Mouse (Mus musculus) erythroblast, embryonic 14.5 days (primary cell): ENCODE results near the gene Atrnl1. TPM values are rescaled to one million over a fixed set of nuclear protein-coding genes. Genes with fewer than 3 reads are reported as not detected.

Experiments used
- H3K27me3 ChIP-seq: 2 replicates; pipeline ENCODE4 v1.6.1; 2012; ENCODE audit warnings: inconsistent platforms; ENCODE audit not compliant: control insufficient read depth
- H3K36me3 ChIP-seq: 2 replicates; pipeline ENCODE4 v1.6.1; 2012; ENCODE audit warnings: mild to moderate bottlenecking, inconsistent platforms; ENCODE audit not compliant: control insufficient read depth
- H3K4me1 ChIP-seq: 2 replicates; pipeline ENCODE4 v1.6.1; 2012; ENCODE audit warnings: inconsistent platforms; ENCODE audit not compliant: control insufficient read depth
- H3K4me3 ChIP-seq: replicated peaks from 2 replicates; pipeline ENCODE3; 2012; ENCODE audit warnings: moderate library complexity, mild to moderate bottlenecking, inconsistent platforms
- H3K9me3 ChIP-seq: 2 replicates; pipeline ENCODE4 v1.6.1; 2012; ENCODE audit warnings: low read length, inconsistent platforms, mixed read lengths; ENCODE audit not compliant: control insufficient read depth
- GATA1 ChIP-seq: IDR thresholded peaks from 2 replicates; pipeline ENCODE4 v1.6.1; 2012; ENCODE audit warnings: low read length, inconsistent platforms, mixed read lengths
- TAL1 ChIP-seq: IDR thresholded peaks from 3 replicates; pipeline ENCODE4 v1.6.1; 2012; ENCODE audit warnings: low read length, inconsistent platforms, mixed read lengths
- polyA plus RNA-seq: library from polyadenylated mRNA; stranded (reverse); fragments of >175 nt; gene quantifications from 2 replicates; pipeline ENCODE4 v1.2.3, GENCODE M21; 2012

The Atrnl1 gene
- polyA plus RNA-seq, 1 experiment = 0.02 TPM

DNA sequence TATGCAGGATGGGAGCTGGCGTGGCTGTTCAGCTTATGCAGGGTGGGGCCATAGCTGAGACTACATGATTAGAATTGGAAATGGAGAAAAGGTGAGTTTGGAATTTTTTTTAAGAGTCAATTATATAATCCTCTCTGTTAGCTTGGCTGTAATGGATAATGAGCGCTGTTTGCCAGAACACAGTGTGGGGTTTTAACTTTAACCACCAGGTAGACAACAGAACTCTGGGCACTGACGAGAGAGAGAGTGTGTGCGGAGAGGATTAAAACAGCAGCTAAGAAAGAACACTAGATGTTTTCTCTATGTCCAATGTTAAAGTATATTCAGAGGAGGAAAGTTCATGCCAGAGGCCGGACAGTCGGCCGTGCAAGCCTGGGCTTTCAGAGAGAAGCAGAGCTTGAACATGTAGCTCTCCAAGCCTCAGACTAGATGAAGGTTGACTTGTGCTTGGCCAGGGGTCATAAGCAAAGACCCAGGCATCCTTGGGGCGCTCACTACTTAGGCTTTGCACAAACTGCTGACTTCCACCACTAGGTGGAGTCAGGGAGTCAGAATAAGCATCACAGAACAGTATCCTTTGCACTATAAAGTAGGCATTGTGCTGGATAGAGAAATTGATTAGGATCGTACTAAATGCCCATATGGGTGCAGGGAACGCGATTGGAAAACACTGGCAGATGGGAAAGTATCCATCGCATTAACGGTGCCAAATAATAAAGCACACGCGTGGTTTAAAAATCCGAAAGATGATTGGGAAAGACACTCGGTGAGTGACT, 205.6 kb downstream of the Atrnl1 start:
- TF ChIP-seq GATA1 (no peak), TAL1 (no peak)
- no peaks in the 10 kb centered on the region for H3K9me3 ChIP-seq
- H3K36me3 ChIP-seq = no peaks in the 10 kb centered on the region
- no peak overlapping the region for H3K4me3 ChIP-seq
- no peaks in the 10 kb centered on the region for H3K4me1 ChIP-seq
- no peaks in the 10 kb centered on the region for H3K27me3 ChIP-seq

DNA sequence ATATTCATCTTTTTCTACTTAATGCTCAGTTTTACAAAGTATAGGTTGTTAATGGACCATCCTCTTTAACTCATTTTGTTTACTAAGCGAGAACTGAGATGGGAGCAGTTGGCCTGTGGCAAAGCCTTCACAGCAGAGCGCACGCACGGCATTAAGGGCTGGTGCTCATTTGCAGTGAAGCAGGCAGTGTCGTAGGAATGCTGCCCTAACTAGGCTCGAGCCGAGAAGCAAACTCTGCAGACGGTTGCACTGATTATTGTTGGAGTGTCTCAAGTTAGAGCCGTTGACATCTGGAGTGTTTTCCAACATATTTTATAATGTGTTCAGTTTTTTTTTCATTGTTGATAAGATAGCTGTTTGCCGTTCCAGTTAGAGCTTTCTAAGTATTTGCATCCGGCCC, 206.9 kb downstream of the Atrnl1 start:
- Histone ChIP-seq H3K9me3 (no peaks in the 10 kb centered on the region), H3K4me3 (no peak overlapping the region), H3K27me3 (no peaks in the 10 kb centered on the region), H3K36me3 (no peaks in the 10 kb centered on the region), H3K4me1 (no peaks in the 10 kb centered on the region)
- TF ChIP-seq GATA1 (no peak), TAL1 (no peak)

DNA sequence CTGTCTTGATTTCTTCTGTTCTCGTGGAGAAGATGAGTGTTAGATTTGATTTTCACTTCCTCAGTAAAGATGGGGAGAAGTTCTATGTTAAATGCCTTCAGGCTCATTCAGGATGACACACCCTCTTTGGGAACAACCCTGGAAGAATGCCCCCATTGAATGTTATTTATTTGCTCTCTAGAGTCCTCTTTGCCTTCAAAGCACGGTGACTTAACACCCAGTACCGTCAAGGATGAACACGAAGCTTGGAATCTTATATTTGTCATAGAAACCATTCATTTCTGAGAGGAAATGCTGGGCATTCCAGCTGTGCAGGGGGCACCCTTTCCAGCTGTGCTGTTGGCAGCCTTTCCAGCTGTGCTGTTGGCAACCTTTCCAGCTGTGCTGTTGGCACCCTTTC, 212.6 kb downstream of the Atrnl1 start:
- Histone ChIP-seq H3K36me3 (no peaks in the 10 kb centered on the region), H3K27me3 (no peaks in the 10 kb centered on the region), H3K4me1 (no peaks in the 10 kb centered on the region), H3K4me3 (no peak overlapping the region), H3K9me3 (no peaks in the 10 kb centered on the region)
- TF ChIP-seq GATA1 (no peak), TAL1 (no peak)

DNA sequence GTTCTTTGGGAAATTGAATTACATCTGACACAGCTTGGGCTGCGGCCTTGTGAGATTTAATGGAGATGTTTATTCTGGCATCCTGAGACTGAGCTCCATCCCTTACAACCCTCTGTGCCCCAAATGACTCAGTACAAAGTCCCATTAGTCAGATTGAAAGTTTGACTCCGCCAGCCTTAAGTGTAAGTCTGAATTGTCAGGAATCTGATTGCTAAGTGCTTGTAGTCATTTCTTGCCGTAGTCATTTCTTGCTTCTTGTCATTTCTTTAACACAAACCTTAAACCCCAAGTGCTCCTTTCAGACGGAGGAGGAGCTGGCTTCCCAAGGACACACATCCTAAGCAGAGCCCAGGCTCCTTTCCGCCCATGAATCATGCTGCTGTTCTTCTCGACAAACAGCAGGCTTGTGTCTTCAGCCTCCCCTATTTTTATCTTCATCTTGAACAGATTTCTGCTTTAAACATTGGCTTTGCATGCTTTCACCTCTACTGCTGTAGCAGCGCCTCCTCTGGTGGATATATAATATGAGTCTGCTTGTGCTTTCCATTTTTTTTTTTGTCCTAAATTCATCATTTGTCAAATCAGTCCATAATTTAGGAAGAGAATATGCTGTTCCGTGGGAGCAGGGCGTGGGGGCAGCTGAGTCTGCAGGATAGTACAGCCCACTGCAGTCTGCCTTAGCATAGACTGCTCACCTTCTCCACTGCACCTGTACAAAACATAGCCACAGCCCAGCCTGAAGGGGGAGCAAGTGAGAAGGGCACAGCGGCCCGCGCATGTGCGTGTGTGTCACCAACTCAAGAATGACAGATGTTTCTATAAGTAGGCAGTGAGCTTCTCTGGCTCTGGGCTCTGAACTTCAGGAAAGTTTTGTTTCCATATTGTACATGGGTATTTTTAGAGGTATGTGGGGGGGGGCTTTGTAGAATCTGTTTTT, 214.7 kb downstream of the Atrnl1 start:
- Histone ChIP-seq H3K9me3 (no peaks in the 10 kb centered on the region), H3K36me3 (no peaks in the 10 kb centered on the region), H3K4me3 (no peak overlapping the region), H3K27me3 (no peaks in the 10 kb centered on the region), H3K4me1 (no peaks in the 10 kb centered on the region)
- TF ChIP-seq TAL1 (no peak), GATA1 (no peak)

DNA sequence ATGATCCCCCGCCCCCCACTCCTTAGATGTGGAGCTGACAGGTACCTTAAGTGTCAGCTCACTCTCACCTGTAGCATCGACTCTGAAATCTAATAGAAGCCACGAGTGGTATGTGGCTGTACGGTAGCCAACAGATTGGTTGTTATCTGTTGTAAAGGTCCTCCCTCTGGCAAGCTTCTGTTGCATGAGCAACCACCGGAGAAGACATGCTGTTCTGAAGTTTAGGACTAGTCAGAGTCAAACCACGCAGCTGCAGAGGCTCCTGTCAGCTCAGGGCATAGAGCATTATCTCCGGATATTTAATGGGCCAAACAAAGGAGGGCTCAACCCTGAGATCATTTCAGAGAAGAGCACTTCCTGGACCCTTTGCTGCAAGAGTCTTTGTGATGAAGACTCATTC, 222.2 kb downstream of the Atrnl1 start:
- H3K4me1 ChIP-seq = no peaks in the 10 kb centered on the region
- no peak overlapping the region for H3K4me3 ChIP-seq
- TF ChIP-seq GATA1 (no peak), TAL1 (no peak)
- H3K27me3 ChIP-seq = no peaks in the 10 kb centered on the region
- no peaks in the 10 kb centered on the region for H3K36me3 ChIP-seq
- H3K9me3 ChIP-seq = no peaks in the 10 kb centered on the region

DNA sequence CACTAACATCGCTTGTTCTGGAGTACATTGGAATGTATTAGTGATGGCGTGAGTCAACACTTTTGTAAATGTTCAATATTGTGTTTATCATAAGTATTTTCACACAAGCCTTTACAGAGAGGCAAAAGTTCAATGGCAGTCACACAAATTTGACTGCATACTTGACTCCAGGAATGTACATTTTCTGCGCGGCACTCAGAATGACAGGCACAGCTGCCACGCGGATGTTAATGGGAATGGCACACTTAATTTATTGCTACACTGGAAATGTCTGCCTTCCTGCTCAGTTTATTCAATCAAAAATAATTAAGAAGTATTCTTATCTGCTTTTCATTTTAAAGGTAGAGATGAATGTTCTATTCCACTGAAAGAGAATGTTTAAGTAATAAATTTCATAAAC, 227.0 kb downstream of the Atrnl1 start:
- Histone ChIP-seq H3K27me3 (no peaks in the 10 kb centered on the region), H3K9me3 (peaks cover 4% of the 10 kb centered on the region), H3K36me3 (no peaks in the 10 kb centered on the region), H3K4me1 (no peaks in the 10 kb centered on the region), H3K4me3 (no peak overlapping the region)
- TF ChIP-seq GATA1 (no peak), TAL1 (no peak)

DNA sequence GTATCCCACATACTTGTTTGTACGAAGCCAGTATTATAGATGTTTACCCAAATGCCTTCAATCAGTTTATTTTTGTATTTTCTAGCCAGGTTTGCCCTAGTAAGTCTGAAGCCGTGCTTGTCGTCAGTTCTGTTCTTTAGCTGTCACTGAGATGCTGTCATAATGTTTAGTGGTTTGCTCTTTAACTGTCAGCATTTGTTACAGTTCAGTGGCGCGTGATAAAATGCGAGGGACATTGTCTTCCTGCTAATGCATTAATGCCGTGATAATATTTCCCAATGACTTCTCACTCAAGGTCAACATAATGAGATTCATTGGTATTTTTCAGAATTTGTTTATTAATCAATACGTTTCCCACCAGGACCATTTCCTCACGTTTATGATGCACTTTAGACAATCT, 227.7 kb downstream of the Atrnl1 start:
- Histone ChIP-seq H3K36me3 (no peaks in the 10 kb centered on the region), H3K4me3 (no peak overlapping the region), H3K27me3 (no peaks in the 10 kb centered on the region), H3K9me3 (peaks cover 8% of the 10 kb centered on the region), H3K4me1 (no peaks in the 10 kb centered on the region)
- TF ChIP-seq GATA1 = no peak
- no peak for TF ChIP-seq TAL1

DNA sequence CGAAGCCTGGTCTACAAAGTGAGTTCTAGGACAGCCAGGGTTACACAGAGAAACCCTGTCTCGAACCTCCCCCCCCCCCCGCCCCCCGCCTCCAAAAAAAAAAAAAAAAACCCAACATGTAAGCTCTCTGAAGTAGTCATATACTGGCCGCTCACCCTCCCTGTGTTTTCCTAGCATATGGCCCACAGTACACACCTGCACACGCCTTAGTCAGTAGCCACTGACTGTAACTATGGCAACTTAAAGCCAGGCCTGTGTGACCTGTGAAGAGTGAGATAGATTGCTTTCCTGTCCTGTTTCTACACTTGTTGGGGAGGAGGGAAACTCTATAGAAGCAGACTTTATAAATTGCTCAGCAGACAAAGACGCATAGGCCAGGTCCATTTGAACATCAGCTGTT, 239.1 kb downstream of the Atrnl1 start:
- H3K4me1 ChIP-seq = no peaks in the 10 kb centered on the region
- H3K27me3 ChIP-seq = no peaks in the 10 kb centered on the region
- H3K36me3 ChIP-seq = no peaks in the 10 kb centered on the region
- TF ChIP-seq GATA1 (no peak), TAL1 (no peak)
- no peak overlapping the region for H3K4me3 ChIP-seq
- H3K9me3 ChIP-seq = no peaks in the 10 kb centered on the region

DNA sequence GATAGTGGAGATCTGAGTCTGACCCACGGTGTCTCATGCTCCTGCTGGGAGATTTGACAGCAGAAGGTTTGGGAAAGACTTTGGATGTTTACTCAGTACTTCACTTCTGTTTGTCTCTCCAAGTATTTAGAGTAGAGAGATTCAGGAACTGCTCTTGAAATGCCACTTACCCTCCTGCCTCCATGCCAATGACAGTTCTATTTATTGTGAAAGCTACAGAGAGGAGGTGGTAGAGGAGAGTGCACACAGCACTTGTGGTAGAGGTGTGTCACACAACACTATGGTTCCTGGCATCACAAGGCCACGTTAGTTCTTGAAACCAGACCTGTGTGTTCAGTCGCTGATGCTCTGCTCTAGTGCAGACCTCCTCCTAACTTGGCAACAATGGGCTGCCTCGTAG, 257.5 kb downstream of the Atrnl1 start:
- Histone ChIP-seq H3K36me3 (no peaks in the 10 kb centered on the region), H3K27me3 (no peaks in the 10 kb centered on the region), H3K4me1 (no peaks in the 10 kb centered on the region), H3K4me3 (no peak overlapping the region), H3K9me3 (no peaks in the 10 kb centered on the region; the same call in 1 of the 2 replicates)
- TF ChIP-seq TAL1 = no peak
- no peak for TF ChIP-seq GATA1
